Mouse (Mus musculus): ENCODE measurements around the gene Rsph3b. TPM values are rescaled to one million over a fixed set of nuclear protein-coding genes. Genes with fewer than 3 reads are reported as not detected.
"Not testable (repeated sequence)": the region's sequence is repeated elsewhere in the genome, so short reads cannot be mapped to it uniquely, and the experiment has no call there.

The Rsph3b gene
- polyA plus RNA-seq, 1 experiment = 17.7 TPM

- H3K27ac ChIP-seq (ENCODE audit: insufficient read depth, low read length); H3K36me3 ChIP-seq (ENCODE audit: control insufficient read depth, insufficient read depth, low read length, poor library complexity, severe bottlenecking); H3K9me3 ChIP-seq (replicated peaks; ENCODE audit: control insufficient read depth, insufficient read depth, low read length, poor library complexity, severe bottlenecking); H3K4me1 ChIP-seq (ENCODE audit: control insufficient read depth, insufficient read depth, low read length); H3K27me3 ChIP-seq (ENCODE audit: control insufficient read depth, insufficient read depth, low read length, poor library complexity, severe bottlenecking): not testable (repeated sequence)
- peak overlapping the region; percentile 99 for H3K9ac ChIP-seq (ENCODE audit: low read depth, poor library complexity, severe bottlenecking)
- H3K4me3 ChIP-seq (ENCODE audit: low read depth, low read length) = peak overlapping the region; percentile 58
These were observed 11.2 kb upstream of the Rsph3b start for GRCm38 (mm10) chr17:6959543-6960259.

GRCm38 (mm10) chr17:6958881-6959280 lies 10.4 kb upstream of the Rsph3b start:
- not testable (repeated sequence) for H3K27ac ChIP-seq (ENCODE audit: insufficient read depth, low read length); H3K36me3 ChIP-seq (ENCODE audit: control insufficient read depth, insufficient read depth, low read length, poor library complexity, severe bottlenecking); H3K27me3 ChIP-seq (ENCODE audit: control insufficient read depth, insufficient read depth, low read length, poor library complexity, severe bottlenecking); H3K4me1 ChIP-seq (ENCODE audit: control insufficient read depth, insufficient read depth, low read length); H3K9me3 ChIP-seq (replicated peaks; ENCODE audit: control insufficient read depth, insufficient read depth, low read length, poor library complexity, severe bottlenecking); H3K4me3 ChIP-seq (ENCODE audit: low read depth, low read length); H3K9ac ChIP-seq (ENCODE audit: low read depth, poor library complexity, severe bottlenecking)

- H3K9me3 ChIP-seq (replicated peaks; ENCODE audit: control insufficient read depth, insufficient read depth, low read length, poor library complexity, severe bottlenecking); H3K4me1 ChIP-seq (ENCODE audit: control insufficient read depth, insufficient read depth, low read length); H3K27me3 ChIP-seq (ENCODE audit: control insufficient read depth, insufficient read depth, low read length, poor library complexity, severe bottlenecking); H3K36me3 ChIP-seq (ENCODE audit: control insufficient read depth, insufficient read depth, low read length, poor library complexity, severe bottlenecking): not testable (repeated sequence)
- Histone ChIP-seq H3K9ac (ENCODE audit: low read depth, poor library complexity, severe bottlenecking) (peak overlapping the region; percentile 69), H3K4me3 (ENCODE audit: low read depth, low read length) (peak overlapping the region; percentile 80), H3K27ac (ENCODE audit: insufficient read depth, low read length) (peak overlapping the region; percentile 54)
These were observed 317 bp upstream of the Rsph3b start for GRCm38 (mm10) chr17:6948769-6949228.

- H3K36me3 ChIP-seq (ENCODE audit: control insufficient read depth, insufficient read depth, low read length, poor library complexity, severe bottlenecking); H3K27me3 ChIP-seq (ENCODE audit: control insufficient read depth, insufficient read depth, low read length, poor library complexity, severe bottlenecking); H3K9me3 ChIP-seq (replicated peaks; ENCODE audit: control insufficient read depth, insufficient read depth, low read length, poor library complexity, severe bottlenecking); H3K4me1 ChIP-seq (ENCODE audit: control insufficient read depth, insufficient read depth, low read length); H3K9ac ChIP-seq (ENCODE audit: low read depth, poor library complexity, severe bottlenecking); H3K27ac ChIP-seq (ENCODE audit: insufficient read depth, low read length); H3K4me3 ChIP-seq (ENCODE audit: low read depth, low read length): not testable (repeated sequence)
These were observed 872 bp downstream of the Rsph3b start for GRCm38 (mm10) chr17:6947637-6947983.

- not testable (repeated sequence) for H3K27me3 ChIP-seq (ENCODE audit: control insufficient read depth, insufficient read depth, low read length, poor library complexity, severe bottlenecking); H3K27ac ChIP-seq (ENCODE audit: insufficient read depth, low read length); H3K9me3 ChIP-seq (replicated peaks; ENCODE audit: control insufficient read depth, insufficient read depth, low read length, poor library complexity, severe bottlenecking); H3K36me3 ChIP-seq (ENCODE audit: control insufficient read depth, insufficient read depth, low read length, poor library complexity, severe bottlenecking); H3K4me1 ChIP-seq (ENCODE audit: control insufficient read depth, insufficient read depth, low read length); H3K4me3 ChIP-seq (ENCODE audit: low read depth, low read length); H3K9ac ChIP-seq (ENCODE audit: low read depth, poor library complexity, severe bottlenecking)
These were observed 5.9 kb downstream of the Rsph3b start for GRCm38 (mm10) chr17:6942560-6942959.

GRCm38 (mm10) chr17:6931625-6932024 lies 16.9 kb downstream of the Rsph3b start:
- not testable (repeated sequence) for H3K9me3 ChIP-seq (replicated peaks; ENCODE audit: control insufficient read depth, insufficient read depth, low read length, poor library complexity, severe bottlenecking); H3K27ac ChIP-seq (ENCODE audit: insufficient read depth, low read length); H3K36me3 ChIP-seq (ENCODE audit: control insufficient read depth, insufficient read depth, low read length, poor library complexity, severe bottlenecking); H3K9ac ChIP-seq (ENCODE audit: low read depth, poor library complexity, severe bottlenecking); H3K4me3 ChIP-seq (ENCODE audit: low read depth, low read length); H3K27me3 ChIP-seq (ENCODE audit: control insufficient read depth, insufficient read depth, low read length, poor library complexity, severe bottlenecking); H3K4me1 ChIP-seq (ENCODE audit: control insufficient read depth, insufficient read depth, low read length)

- not testable (repeated sequence) for H3K27ac ChIP-seq (ENCODE audit: insufficient read depth, low read length); H3K36me3 ChIP-seq (ENCODE audit: control insufficient read depth, insufficient read depth, low read length, poor library complexity, severe bottlenecking); H3K27me3 ChIP-seq (ENCODE audit: control insufficient read depth, insufficient read depth, low read length, poor library complexity, severe bottlenecking); H3K4me1 ChIP-seq (ENCODE audit: control insufficient read depth, insufficient read depth, low read length); H3K9ac ChIP-seq (ENCODE audit: low read depth, poor library complexity, severe bottlenecking); H3K4me3 ChIP-seq (ENCODE audit: low read depth, low read length); H3K9me3 ChIP-seq (replicated peaks; ENCODE audit: control insufficient read depth, insufficient read depth, low read length, poor library complexity, severe bottlenecking)
These were observed 28.1 kb downstream of the Rsph3b start for GRCm38 (mm10) chr17:6920351-6920894.

- not testable (repeated sequence) for H3K27me3 ChIP-seq (ENCODE audit: control insufficient read depth, insufficient read depth, low read length, poor library complexity, severe bottlenecking); H3K9ac ChIP-seq (ENCODE audit: low read depth, poor library complexity, severe bottlenecking); H3K4me1 ChIP-seq (ENCODE audit: control insufficient read depth, insufficient read depth, low read length); H3K36me3 ChIP-seq (ENCODE audit: control insufficient read depth, insufficient read depth, low read length, poor library complexity, severe bottlenecking); H3K9me3 ChIP-seq (replicated peaks; ENCODE audit: control insufficient read depth, insufficient read depth, low read length, poor library complexity, severe bottlenecking); H3K27ac ChIP-seq (ENCODE audit: insufficient read depth, low read length); H3K4me3 ChIP-seq (ENCODE audit: low read depth, low read length)
These were observed 29.1 kb downstream of the Rsph3b start for GRCm38 (mm10) chr17:6919388-6919787.

GRCm38 (mm10) chr17:6915282-6915681 lies 33.2 kb downstream of the Rsph3b start:
- not testable (repeated sequence) for H3K36me3 ChIP-seq (ENCODE audit: control insufficient read depth, insufficient read depth, low read length, poor library complexity, severe bottlenecking); H3K9me3 ChIP-seq (replicated peaks; ENCODE audit: control insufficient read depth, insufficient read depth, low read length, poor library complexity, severe bottlenecking); H3K4me1 ChIP-seq (ENCODE audit: control insufficient read depth, insufficient read depth, low read length); H3K4me3 ChIP-seq (ENCODE audit: low read depth, low read length); H3K27ac ChIP-seq (ENCODE audit: insufficient read depth, low read length); H3K27me3 ChIP-seq (ENCODE audit: control insufficient read depth, insufficient read depth, low read length, poor library complexity, severe bottlenecking); H3K9ac ChIP-seq (ENCODE audit: low read depth, poor library complexity, severe bottlenecking)

GRCm38 (mm10) chr17:6914066-6914465 lies 34.4 kb downstream of the Rsph3b start:
- not testable (repeated sequence) for H3K36me3 ChIP-seq (ENCODE audit: control insufficient read depth, insufficient read depth, low read length, poor library complexity, severe bottlenecking); H3K27me3 ChIP-seq (ENCODE audit: control insufficient read depth, insufficient read depth, low read length, poor library complexity, severe bottlenecking); H3K9me3 ChIP-seq (replicated peaks; ENCODE audit: control insufficient read depth, insufficient read depth, low read length, poor library complexity, severe bottlenecking); H3K4me3 ChIP-seq (ENCODE audit: low read depth, low read length); H3K4me1 ChIP-seq (ENCODE audit: control insufficient read depth, insufficient read depth, low read length); H3K9ac ChIP-seq (ENCODE audit: low read depth, poor library complexity, severe bottlenecking); H3K27ac ChIP-seq (ENCODE audit: insufficient read depth, low read length)
